Mouse (Mus musculus): ENCODE measurements around the gene Tmem43. TPM values are rescaled to one million over a fixed set of nuclear protein-coding genes. Genes with fewer than 3 reads are reported as not detected.

The Tmem43 gene
- polyA plus RNA-seq, 1 experiment from 2014 or later = 37.6 TPM

GRCm38 (mm10) chr6:91483371-91483770 is 9.9 kb downstream of the Tmem43 start:
- 95% methylated on average over 2 of the region's 2 CpGs for WGBS

GRCm38 (mm10) chr6:91486736-91487453 is 13.4 kb downstream of the Tmem43 start:
- no peak overlapping the region for H3K4me2 ChIP-seq (ENCODE audit: low read depth, low read length)
- H3K9ac ChIP-seq (replicated peaks; ENCODE audit: low read depth, low read length) = no peak overlapping the region
- H3K9me3 ChIP-seq (ENCODE audit: control insufficient read depth, low read length) = no peaks in the 10 kb centered on the region
- no peak overlapping the region for H3K27ac ChIP-seq (ENCODE audit: low read depth, low read length)
- WGBS = 94% methylated on average over 15 of the region's 15 CpGs
- H3K36me3 ChIP-seq (ENCODE audit: control insufficient read depth, insufficient read depth, low read length) = peaks cover 68% of the 10 kb centered on the region
- H3K4me1 ChIP-seq (ENCODE audit: control insufficient read depth, insufficient read depth, low read length) = no peaks in the 10 kb centered on the region
- no peaks in the 10 kb centered on the region for H3K27me3 ChIP-seq (ENCODE audit: control insufficient read depth, insufficient read depth, low read length)
- no peak overlapping the region for H3K4me3 ChIP-seq (ENCODE audit: low read depth, low read length)
- ATAC-seq (ENCODE audit: low read depth) = no peak

More at GRCm38 (mm10) chr6:91483371-91483770, 9.9 kb downstream of the Tmem43 start:
- Histone ChIP-seq H3K27me3 (ENCODE audit: control insufficient read depth, insufficient read depth, low read length) (no peaks in the 10 kb centered on the region), H3K4me3 (ENCODE audit: low read depth, low read length) (no peak overlapping the region), H3K4me1 (ENCODE audit: control insufficient read depth, insufficient read depth, low read length) (no peaks in the 10 kb centered on the region), H3K9ac (replicated peaks; ENCODE audit: low read depth, low read length) (no peak overlapping the region), H3K36me3 (ENCODE audit: control insufficient read depth, insufficient read depth, low read length) (peaks cover 75% of the 10 kb centered on the region), H3K4me2 (ENCODE audit: low read depth, low read length) (no peak overlapping the region), H3K9me3 (ENCODE audit: control insufficient read depth, low read length) (no peaks in the 10 kb centered on the region), H3K27ac (ENCODE audit: low read depth, low read length) (no peak overlapping the region)
- ATAC-seq (ENCODE audit: low read depth) = no peak

- Histone ChIP-seq H3K4me3 (ENCODE audit: low read depth, low read length) (no peak overlapping the region), H3K4me1 (ENCODE audit: control insufficient read depth, insufficient read depth, low read length) (no peaks in the 10 kb centered on the region), H3K4me2 (ENCODE audit: low read depth, low read length) (no peak overlapping the region), H3K27ac (ENCODE audit: low read depth, low read length) (no peak overlapping the region), H3K9ac (replicated peaks; ENCODE audit: low read depth, low read length) (no peak overlapping the region), H3K27me3 (ENCODE audit: control insufficient read depth, insufficient read depth, low read length) (no peaks in the 10 kb centered on the region), H3K36me3 (ENCODE audit: control insufficient read depth, insufficient read depth, low read length) (peaks cover 56% of the 10 kb centered on the region), H3K9me3 (ENCODE audit: control insufficient read depth, low read length) (no peaks in the 10 kb centered on the region)
- 85% methylated on average over 9 of the region's 9 CpGs for WGBS
- ATAC-seq (ENCODE audit: low read depth) = no peak
Observed at GRCm38 (mm10) chr6:91488496-91489212, 15.2 kb downstream of the Tmem43 start.

- H3K9ac ChIP-seq (replicated peaks; ENCODE audit: low read depth, low read length) = no peak overlapping the region
- no peak for ATAC-seq (ENCODE audit: low read depth)
- H3K4me2 ChIP-seq (ENCODE audit: low read depth, low read length) = no peak overlapping the region
- WGBS = 87% methylated on average over 10 of the region's 10 CpGs
- H3K9me3 ChIP-seq (ENCODE audit: control insufficient read depth, low read length) = no peaks in the 10 kb centered on the region
- peaks cover 66% of the 10 kb centered on the region for H3K36me3 ChIP-seq (ENCODE audit: control insufficient read depth, insufficient read depth, low read length)
- no peaks in the 10 kb centered on the region for H3K4me1 ChIP-seq (ENCODE audit: control insufficient read depth, insufficient read depth, low read length)
- no peaks in the 10 kb centered on the region for H3K27me3 ChIP-seq (ENCODE audit: control insufficient read depth, insufficient read depth, low read length)
- H3K27ac ChIP-seq (ENCODE audit: low read depth, low read length) = no peak overlapping the region
- H3K4me3 ChIP-seq (ENCODE audit: low read depth, low read length) = no peak overlapping the region
Observed at GRCm38 (mm10) chr6:91489872-91490271, 16.4 kb downstream of the Tmem43 start.

GRCm38 (mm10) chr6:91491004-91491403 is 17.5 kb downstream of the Tmem43 start:
- no peak overlapping the region for H3K4me2 ChIP-seq (ENCODE audit: low read depth, low read length)
- no peaks in the 10 kb centered on the region for H3K9me3 ChIP-seq (ENCODE audit: control insufficient read depth, low read length)
- peaks cover 58% of the 10 kb centered on the region for H3K36me3 ChIP-seq (ENCODE audit: control insufficient read depth, insufficient read depth, low read length)
- H3K27me3 ChIP-seq (ENCODE audit: control insufficient read depth, insufficient read depth, low read length) = no peaks in the 10 kb centered on the region
- 86% methylated on average over 6 of the region's 6 CpGs for WGBS
- ATAC-seq (ENCODE audit: low read depth) = no peak
- no peaks in the 10 kb centered on the region for H3K4me1 ChIP-seq (ENCODE audit: control insufficient read depth, insufficient read depth, low read length)
- no peak overlapping the region for H3K9ac ChIP-seq (replicated peaks; ENCODE audit: low read depth, low read length)
- no peak overlapping the region for H3K27ac ChIP-seq (ENCODE audit: low read depth, low read length)
- H3K4me3 ChIP-seq (ENCODE audit: low read depth, low read length) = no peak overlapping the region

GRCm38 (mm10) chr6:91493053-91493452 is 19.6 kb downstream of the Tmem43 start:
- Histone ChIP-seq H3K4me2 (ENCODE audit: low read depth, low read length) (no peak overlapping the region), H3K27ac (ENCODE audit: low read depth, low read length) (no peak overlapping the region), H3K4me1 (ENCODE audit: control insufficient read depth, insufficient read depth, low read length) (no peaks in the 10 kb centered on the region), H3K36me3 (ENCODE audit: control insufficient read depth, insufficient read depth, low read length) (peaks cover 51% of the 10 kb centered on the region), H3K27me3 (ENCODE audit: control insufficient read depth, insufficient read depth, low read length) (no peaks in the 10 kb centered on the region), H3K9ac (replicated peaks; ENCODE audit: low read depth, low read length) (no peak overlapping the region), H3K4me3 (ENCODE audit: low read depth, low read length) (no peak overlapping the region), H3K9me3 (ENCODE audit: control insufficient read depth, low read length) (no peaks in the 10 kb centered on the region)
- ATAC-seq (ENCODE audit: low read depth) = no peak
- WGBS = 89% methylated on average over 10 of the region's 10 CpGs

GRCm38 (mm10) chr6:91494526-91494925 is 21.0 kb downstream of the Tmem43 start:
- Histone ChIP-seq H3K27ac (ENCODE audit: low read depth, low read length) (no peak overlapping the region), H3K27me3 (ENCODE audit: control insufficient read depth, insufficient read depth, low read length) (no peaks in the 10 kb centered on the region), H3K4me1 (ENCODE audit: control insufficient read depth, insufficient read depth, low read length) (no peaks in the 10 kb centered on the region), H3K36me3 (ENCODE audit: control insufficient read depth, insufficient read depth, low read length) (peaks cover 59% of the 10 kb centered on the region), H3K9me3 (ENCODE audit: control insufficient read depth, low read length) (no peaks in the 10 kb centered on the region), H3K4me2 (ENCODE audit: low read depth, low read length) (no peak overlapping the region), H3K9ac (replicated peaks; ENCODE audit: low read depth, low read length) (no peak overlapping the region), H3K4me3 (ENCODE audit: low read depth, low read length) (no peak overlapping the region)
- no peak for ATAC-seq (ENCODE audit: low read depth)
- WGBS = 88% methylated on average over 8 of the region's 8 CpGs

GRCm38 (mm10) chr6:91503302-91503701 is 29.8 kb downstream of the Tmem43 start:
- H3K9ac ChIP-seq (replicated peaks; ENCODE audit: low read depth, low read length) = no peak overlapping the region
- H3K36me3 ChIP-seq (ENCODE audit: control insufficient read depth, insufficient read depth, low read length) = peaks cover 61% of the 10 kb centered on the region
- H3K4me2 ChIP-seq (ENCODE audit: low read depth, low read length) = no peak overlapping the region
- WGBS = 100% methylated on average over 1 of the region's 1 CpGs
- no peak overlapping the region for H3K4me3 ChIP-seq (ENCODE audit: low read depth, low read length)
- H3K9me3 ChIP-seq (ENCODE audit: control insufficient read depth, low read length) = no peaks in the 10 kb centered on the region
- H3K4me1 ChIP-seq (ENCODE audit: control insufficient read depth, insufficient read depth, low read length) = no peaks in the 10 kb centered on the region
- H3K27me3 ChIP-seq (ENCODE audit: control insufficient read depth, insufficient read depth, low read length) = no peaks in the 10 kb centered on the region
- no peak for ATAC-seq (ENCODE audit: low read depth)
- H3K27ac ChIP-seq (ENCODE audit: low read depth, low read length) = no peak overlapping the region

GRCm38 (mm10) chr6:91506036-91506435 is 32.5 kb downstream of the Tmem43 start:
- no peaks in the 10 kb centered on the region for H3K27me3 ChIP-seq (ENCODE audit: control insufficient read depth, insufficient read depth, low read length)
- no peak overlapping the region for H3K27ac ChIP-seq (ENCODE audit: low read depth, low read length)
- H3K9ac ChIP-seq (replicated peaks; ENCODE audit: low read depth, low read length) = no peak overlapping the region
- ATAC-seq (ENCODE audit: low read depth) = no peak
- peaks cover 40% of the 10 kb centered on the region for H3K36me3 ChIP-seq (ENCODE audit: control insufficient read depth, insufficient read depth, low read length)
- whole genome bisulfite sequencing = 93% methylated on average over 5 of the region's 5 CpGs
- no peaks in the 10 kb centered on the region for H3K4me1 ChIP-seq (ENCODE audit: control insufficient read depth, insufficient read depth, low read length)
- no peaks in the 10 kb centered on the region for H3K9me3 ChIP-seq (ENCODE audit: control insufficient read depth, low read length)
- no peak overlapping the region for H3K4me2 ChIP-seq (ENCODE audit: low read depth, low read length)
- no peak overlapping the region for H3K4me3 ChIP-seq (ENCODE audit: low read depth, low read length)
